Mouse (Mus musculus): ENCODE results near the gene Akain1. TPM values are rescaled to one million over a fixed set of nuclear protein-coding genes. Genes with fewer than 3 reads are reported as not detected.
A peak's percentile ranks its signal among the peaks of the same experiment; 100 is the strongest.

Gene Akain1
- 1 to 10 TPM in 1 of 2 experiments, under 1 TPM in 1; 0.93 to 1.8 TPM for total RNA-seq (2021)

DNA sequence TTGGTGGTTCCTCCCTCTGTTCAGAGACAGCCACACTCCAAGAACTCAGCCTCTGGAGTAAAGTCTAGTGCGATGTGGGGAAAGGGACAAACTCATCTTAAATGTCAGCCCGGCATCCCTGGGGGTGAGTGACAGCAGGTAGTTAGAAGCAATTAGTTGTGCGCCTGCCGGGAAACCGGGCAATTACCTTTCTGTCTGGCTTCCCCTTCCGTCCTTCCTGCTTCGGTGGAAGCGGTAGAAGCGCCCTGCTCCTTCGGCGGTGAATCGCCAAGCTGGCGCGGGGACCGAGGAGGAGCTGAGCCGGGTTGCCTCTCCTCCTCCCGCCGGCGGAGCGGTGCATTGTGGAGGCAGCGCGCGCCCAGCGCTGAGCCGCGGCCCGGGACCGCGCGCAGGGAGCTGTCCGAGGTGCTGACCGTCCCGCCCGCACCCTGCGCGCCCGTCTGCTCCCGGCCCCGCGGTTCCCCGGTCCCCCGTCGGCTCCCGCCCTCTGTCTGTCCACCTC, at the start of gene Akain1:
TSS of gene Akain1 (plus strand) at position 337 of the 502 bp plus-strand sequence.
- intact Hi-C loops (cut with DNase I) = no loop called here
- peak in 1 of 2 experiments; percentile 79 for DNase-seq (ENCODE audit: extremely low spot score in 1 of 2, low spot score in 2 of 2)

DNA sequence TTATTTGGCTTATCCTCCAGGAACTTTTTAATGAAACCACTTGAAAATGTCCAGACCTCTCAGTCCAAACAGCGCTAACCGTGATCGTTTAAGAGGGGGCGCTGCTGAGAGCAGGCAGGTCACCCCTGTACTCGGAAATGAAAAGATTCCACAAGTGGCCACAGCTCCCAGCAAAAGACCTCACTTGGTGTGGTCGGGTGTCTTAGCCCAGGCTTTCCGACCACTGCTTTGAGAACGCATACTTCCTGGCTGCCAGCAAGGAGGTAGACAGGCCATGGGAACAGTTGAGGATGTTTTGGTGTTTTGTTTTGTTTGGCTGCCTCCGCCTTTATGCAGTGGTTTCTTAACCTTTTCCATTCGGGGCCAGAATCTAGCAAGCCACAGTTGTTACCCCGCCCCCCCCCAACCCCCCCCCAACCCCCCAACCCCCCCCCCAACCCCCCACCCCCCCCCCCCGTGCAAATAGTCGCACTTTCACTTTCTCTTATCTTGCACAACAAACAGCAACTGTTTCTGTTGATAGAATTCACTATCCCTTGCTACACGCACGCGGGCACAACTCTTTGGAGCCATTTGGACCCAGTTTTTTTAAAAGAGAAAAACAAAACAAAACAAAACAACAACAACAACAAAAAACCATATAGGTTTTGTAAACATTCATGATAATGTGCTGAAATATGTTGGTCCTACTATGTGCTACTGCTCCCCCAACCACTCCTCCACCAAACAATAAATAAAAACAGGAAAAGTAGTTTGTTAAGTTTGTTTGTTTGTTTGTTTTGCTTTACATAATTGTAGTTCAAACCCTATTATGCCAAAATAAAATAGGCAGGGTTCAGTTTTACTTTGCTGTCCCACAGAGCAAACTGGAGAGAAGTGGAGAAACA, 42.7 kb upstream of the Akain1 start:
- DNase-seq (ENCODE audit: extremely low spot score in 1 of 2, low spot score in 2 of 2) = peak in 1 of 2 experiments; percentile 55
- intact Hi-C loops (cut with DNase I) = no loop called here

DNA sequence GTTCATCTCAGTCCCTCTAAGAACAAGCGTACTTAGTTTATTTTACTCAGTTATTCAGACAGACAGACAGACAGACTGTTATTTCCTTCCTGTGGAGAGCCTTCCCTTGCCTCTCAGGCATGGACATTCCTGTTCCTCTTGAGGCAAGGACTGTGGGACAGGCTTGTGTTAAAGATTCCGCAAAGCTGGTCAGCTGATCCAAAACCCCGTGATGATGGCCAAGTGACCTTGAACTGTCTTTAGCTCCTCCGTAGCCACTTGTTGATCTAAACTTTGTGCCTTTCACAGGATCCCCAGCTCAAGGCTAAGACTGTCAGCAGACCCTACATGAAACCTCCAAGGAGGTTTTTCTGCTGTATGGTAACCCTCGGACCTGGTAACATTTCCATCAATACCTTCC, 42.0 kb upstream of the Akain1 start:
- intact Hi-C loops (cut with DNase I) = no loop called here
- DNase-seq (ENCODE audit: extremely low spot score in 1 of 2, low spot score in 2 of 2) = no peak

DNA sequence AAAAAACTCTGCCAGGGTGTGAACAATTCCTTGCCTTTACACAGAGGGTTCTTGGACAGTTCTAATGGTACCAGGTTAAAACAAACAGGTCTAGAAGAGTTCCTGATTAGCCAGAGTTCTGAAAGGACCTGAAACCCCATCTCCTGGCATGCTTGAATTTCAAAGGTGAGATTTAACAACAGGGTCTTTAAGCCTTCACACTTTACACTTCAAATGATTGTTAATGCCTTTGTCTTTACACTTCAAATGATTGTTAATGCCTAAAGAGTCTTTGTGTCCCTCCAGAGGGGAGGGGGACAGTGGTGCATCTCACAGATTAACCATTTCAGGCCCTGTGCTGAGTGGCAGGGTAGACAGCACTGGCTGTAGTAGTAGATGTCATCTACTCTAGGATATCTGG, 41.0 kb upstream of the Akain1 start:
- intact Hi-C loops (cut with DNase I) = no loop called here
- no peak for DNase-seq (ENCODE audit: extremely low spot score in 1 of 2, low spot score in 2 of 2)

DNA sequence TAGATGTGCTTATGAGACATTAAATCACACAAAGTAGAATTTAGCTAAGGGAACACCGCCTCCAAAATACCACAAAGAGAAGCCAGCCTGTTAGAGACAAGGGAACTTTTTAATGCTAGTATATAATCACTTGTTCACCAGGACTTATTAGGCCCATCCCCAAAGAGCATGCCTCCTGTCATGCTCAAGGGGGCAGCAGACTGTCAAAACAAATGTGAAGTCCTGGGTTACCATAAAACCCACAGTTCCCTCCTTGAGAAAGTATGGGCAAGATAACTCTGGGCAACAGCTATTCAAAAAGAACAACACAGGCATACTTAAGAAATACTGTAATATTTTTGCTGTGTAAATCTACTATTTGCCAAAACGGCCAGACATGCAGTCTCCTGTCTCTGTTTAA, 38.0 kb upstream of the Akain1 start:
- intact Hi-C loops (cut with DNase I) = no loop called here
- DNase-seq (ENCODE audit: extremely low spot score in 1 of 2, low spot score in 2 of 2) = no peak

DNA sequence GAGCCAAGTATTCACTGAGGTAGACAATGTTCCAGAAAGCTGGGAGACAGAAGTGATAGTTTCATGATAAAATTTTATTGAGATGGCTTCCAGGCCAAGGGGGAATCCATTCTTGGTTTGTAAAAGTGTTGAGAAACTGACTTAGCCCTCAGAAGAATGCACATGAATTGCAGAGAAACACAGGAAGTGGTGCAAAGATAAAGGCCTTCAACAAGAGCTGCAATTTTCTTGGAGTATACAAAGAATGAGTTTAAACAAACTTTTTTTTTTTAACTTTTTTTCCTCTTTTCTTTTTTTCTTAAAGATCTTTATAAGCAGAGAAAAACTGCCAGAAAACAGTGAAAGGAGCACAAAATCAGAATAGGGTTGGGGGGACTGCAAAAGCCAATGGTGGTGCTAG, 23.0 kb upstream of the Akain1 start:
- DNase-seq (ENCODE audit: extremely low spot score in 1 of 2, low spot score in 2 of 2) = no peak
- intact Hi-C loops (cut with DNase I) = no loop called here

DNA sequence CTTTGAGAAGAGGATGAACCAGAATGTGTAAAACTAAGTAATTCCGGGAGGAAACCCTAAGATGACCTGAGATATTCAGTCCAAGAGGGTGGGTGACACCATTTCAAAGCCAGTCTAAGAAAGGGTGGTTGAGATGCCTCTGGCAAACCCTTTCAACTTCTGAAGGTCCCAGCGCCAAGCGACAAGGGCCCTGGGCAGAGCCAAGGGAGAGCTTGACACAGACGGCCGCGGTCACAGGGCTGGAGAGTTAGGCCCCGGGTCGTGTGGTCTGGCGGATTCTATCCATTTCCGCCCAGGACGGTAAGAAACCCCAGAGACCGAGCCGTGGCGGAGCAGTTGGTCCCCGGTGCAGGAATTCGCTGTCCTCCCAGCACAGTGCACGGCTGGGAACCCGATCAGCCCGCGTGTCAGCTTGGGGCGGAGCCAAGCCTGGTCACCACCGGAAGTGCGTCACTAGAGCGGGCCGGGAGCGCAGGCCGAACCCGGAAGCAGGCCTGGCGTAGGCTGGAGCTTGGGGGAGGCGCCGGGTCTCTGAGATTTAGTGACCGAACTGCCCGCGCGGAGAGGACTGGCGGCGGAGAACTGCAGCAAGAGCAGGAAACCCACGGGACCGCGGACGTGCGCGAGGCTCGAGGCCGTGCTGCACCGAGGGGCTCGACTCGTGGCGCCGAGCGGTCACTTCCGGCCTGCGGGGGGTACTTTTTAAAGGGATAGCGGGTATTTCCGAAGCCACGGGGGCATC, 22.0 kb upstream of the Akain1 start:
- intact Hi-C loops (cut with DNase I) = no loop called here

DNA sequence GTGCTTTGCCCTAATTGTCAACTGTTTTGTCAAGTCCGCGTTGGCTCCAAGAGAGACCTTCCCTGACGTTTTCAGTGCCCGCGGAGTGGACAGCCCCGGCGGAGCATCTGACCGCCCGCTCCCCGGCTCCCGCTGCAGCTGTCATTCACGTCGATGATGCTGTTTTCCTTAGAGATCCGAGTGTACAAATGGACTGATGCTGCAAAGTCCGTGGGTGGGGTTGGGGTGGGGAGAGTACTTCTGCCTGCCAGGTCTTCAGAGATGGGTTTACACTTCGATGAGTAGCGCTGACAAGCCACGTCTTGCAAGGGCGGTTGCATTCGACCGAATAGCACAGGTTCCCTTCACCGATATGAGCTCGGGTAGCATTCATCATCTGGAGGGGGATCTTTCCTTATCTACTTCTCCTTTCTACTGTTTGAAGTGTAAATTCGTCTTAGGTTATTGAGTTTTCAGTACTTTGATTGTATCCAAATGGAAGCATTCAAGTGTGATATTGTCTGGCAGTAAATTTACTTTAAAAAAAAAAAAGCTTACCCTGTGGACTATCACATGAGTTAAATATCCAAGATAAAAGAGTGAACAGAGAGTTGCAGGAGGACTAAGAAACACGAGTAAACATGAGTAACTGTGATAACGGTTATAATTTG, 21.3 kb upstream of the Akain1 start:
- DNase-seq (ENCODE audit: extremely low spot score in 1 of 2, low spot score in 2 of 2) = no peak
- intact Hi-C loops (cut with DNase I) = no loop called here

More for the DNA sequence above, 22.0 kb upstream of the Akain1 start:
- DNase-seq (ENCODE audit: extremely low spot score in 1 of 2, low spot score in 2 of 2) = peak; percentile 92 to 97

DNA sequence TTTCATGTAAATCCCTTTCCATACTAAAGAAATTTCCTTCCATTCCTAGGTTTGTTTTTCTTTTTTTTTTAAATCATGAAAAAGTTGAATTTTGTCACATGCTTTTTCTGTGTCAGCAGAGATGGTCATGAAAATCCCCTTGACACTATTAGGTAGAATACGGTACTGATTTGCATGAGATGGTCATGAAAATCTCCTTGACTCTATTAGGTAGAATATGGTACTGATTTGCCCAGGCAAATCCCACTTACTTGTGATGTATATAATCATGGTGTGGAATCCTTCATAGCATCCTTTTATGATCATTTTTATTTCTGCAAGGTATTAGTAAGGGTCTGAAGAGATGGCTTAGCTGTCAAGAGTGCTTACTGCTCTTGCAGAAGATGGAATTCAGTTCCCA, 17.5 kb upstream of the Akain1 start:
- intact Hi-C loops (cut with DNase I) = no loop called here
- DNase-seq (ENCODE audit: extremely low spot score in 1 of 2, low spot score in 2 of 2) = no peak

DNA sequence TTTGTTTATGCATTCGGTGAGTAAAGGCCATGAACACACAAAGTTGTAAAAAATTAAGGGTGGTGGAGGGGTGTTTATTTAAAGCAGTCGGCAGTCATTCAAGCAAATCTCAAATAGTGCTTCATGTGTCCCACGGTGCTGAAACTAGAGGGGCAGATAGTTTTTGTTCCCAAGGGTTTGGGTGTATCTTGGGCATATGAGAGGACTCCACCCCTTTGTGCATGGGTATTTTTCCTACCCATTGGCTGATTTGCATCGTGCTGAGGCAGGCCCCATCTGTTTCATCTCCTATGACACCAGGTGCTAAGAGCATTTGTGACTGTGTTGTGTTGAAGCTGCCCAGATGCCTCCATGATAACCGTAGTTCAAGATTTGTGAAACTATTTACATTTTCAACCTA, 1.3 kb upstream of the Akain1 start:
- intact Hi-C loops (cut with DNase I) = no loop called here
- no peak for DNase-seq (ENCODE audit: extremely low spot score in 1 of 2, low spot score in 2 of 2)

DNA sequence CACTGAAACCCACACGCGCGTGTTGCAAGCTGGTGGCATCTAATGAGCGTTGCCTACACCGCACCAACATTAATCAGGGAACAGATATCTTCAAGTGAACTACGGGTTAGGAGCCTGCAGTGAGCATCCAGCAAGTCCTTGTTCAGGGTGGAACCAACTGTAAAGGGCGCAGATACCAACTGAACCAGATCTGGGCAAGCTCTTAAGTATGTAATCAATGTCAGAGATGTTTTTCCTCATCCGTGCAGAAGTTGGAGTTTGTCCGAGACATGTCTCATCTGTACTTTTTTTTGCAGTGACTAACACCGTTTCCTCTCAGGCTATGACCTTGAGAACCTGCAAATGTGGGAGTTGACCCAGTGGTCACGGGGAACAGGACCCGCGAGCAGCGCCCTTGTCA, 640 bp upstream of the Akain1 start:
- no peak for DNase-seq (ENCODE audit: extremely low spot score in 1 of 2, low spot score in 2 of 2)
- intact Hi-C loops (cut with DNase I) = no loop called here

DNA sequence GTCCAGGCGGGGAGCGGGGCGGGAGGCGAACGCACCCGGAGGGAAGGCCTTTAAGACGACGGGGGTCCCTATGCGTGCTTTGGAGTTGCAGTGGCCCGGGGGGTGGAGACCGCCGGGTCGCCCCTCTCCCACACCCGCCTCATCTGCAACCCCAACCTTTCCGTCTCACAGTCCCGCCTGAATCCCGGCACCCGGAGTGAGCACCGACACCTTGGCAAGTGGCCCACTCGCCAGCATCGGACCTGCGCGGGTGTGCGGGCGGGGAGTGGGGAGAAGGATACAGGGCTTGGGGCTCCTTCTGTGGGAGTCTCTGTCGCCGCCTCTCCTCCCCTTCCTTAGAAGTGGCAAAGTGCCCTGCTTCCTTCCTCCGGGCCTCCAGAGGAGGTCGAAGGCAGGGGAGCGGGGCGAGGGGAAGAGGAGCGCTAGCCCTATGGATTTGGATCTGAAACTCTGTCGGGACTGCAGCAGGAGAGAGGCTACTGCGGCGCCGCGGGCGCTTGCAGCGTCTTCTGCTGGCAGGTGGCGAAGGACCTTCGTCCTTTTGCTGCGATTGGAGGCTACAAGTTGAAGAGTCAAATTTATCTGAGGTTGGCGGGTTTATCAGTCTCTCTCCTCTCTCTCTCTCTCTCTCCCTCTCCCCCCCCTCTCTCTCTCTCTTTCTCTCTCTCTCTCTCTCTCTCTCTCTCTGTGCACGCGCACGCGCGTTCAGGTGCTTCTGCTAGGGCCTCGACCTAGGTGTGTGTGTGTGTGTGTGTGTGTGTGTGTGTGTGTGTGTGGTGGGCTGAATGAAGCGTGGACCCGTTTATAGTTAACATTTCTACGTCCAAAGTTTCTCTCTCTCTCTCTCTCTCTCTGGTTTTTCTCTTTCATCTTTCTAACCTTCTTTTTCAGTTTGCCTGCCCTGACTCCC, 700 bp downstream of the Akain1 start:
- intact Hi-C loops (cut with DNase I) = no loop called here
- DNase-seq (ENCODE audit: extremely low spot score in 1 of 2, low spot score in 2 of 2) = peak in 1 of 2 experiments; percentile 51

DNA sequence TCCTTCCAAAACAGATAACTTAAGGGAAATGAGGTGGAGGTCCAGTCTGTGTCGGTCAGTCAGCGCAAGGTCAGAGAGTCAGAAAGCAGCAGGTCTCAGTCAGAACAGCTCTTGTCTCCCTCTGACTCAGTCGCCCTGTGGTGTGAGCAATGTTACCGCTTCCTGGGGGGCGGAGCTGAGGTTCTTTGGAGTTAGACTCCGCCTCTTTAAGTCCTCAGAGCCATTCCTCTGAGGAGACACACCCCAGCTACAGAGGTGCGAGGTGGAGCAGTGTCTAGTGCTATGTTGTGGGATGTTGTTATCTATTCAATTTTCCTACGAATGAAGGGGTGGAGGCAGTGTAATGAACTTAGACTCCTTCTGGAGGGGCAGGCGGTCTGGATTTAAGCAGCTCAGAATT, 1.9 kb downstream of the Akain1 start:
- intact Hi-C loops (cut with DNase I) = no loop called here
- DNase-seq (ENCODE audit: extremely low spot score in 1 of 2, low spot score in 2 of 2) = no peak

DNA sequence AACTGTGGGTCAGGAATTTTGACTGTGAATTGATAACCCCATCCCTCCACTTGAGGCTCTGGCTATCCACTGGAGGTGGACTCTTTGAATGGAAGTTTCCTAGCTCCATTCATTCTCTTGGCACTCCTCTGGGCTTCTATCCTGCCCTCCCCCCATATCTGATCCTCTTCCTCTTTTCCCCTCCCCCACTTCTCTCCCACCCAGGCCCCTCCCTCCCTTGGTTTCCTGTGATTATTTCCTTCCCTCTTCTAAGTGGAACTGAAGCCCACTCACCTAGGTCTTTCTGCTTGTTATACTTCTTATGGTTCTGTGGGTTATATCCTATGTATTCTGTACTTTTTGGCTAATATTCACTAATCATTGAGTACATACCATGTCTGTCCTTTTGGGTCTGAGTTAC, 9.6 kb downstream of the Akain1 start:
- intact Hi-C loops (cut with DNase I) = no loop called here
- DNase-seq (ENCODE audit: extremely low spot score in 1 of 2, low spot score in 2 of 2) = no peak

DNA sequence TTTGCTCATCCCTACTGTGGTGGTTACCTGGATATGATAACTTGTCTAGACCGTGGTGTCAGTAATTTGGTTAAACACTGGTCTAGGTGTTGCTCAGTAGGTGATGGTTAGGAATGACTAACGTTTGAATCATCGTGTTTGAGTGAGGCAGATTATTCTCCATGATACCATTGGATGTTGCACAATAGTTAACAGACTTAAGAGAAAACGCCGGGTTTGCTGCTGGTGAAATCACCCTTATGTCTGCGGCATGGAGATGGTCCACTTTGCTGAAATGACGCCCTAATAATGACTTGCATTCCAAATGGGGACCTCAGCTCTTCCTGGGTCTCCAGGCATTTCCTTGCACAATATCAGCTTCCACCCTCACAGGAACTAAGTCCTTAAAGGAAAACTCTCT, 22.6 kb downstream of the Akain1 start:
- DNase-seq (ENCODE audit: extremely low spot score in 1 of 2, low spot score in 2 of 2) = no peak
- intact Hi-C loops (cut with DNase I) = no loop called here

DNA sequence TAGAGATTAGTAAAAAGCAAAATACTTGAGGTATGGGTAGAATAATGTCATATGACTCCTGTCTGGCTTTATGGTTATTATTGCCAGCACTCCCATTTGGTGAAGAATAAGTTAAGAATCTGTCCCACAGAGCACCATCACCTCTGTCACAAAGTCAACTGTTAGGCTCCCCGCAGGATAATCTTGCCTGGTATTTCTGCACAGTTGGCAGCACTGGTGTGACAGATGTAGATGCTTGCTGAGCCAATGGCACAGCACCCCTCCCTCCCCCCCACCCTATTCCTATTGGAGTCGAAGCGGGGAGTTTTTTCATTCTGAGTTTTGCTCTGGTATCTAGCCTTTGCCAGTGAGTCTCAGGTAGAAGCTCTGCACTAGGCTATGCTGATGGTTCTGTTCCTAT, 23.9 kb downstream of the Akain1 start:
- intact Hi-C loops (cut with DNase I) = no loop called here
- DNase-seq (ENCODE audit: extremely low spot score in 1 of 2, low spot score in 2 of 2) = no peak

DNA sequence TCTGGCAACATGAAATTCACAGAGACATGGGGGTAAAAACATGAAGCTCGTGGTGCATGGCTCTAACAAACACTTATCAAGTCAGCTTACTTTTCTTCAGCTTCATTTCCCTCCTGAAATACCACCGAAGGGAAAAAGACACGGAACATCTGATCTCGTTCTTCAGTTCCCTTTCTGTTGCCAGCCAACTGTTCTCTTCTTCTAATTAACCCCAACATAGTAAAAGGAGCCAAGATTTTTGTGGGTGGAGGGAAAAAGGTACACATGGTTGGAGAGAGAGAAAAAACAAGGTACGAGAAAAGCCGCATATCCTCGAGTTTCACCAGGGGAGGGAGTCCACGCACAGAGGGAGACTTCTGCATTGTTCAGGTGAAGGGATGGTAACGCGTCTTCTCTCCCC, 32.0 kb downstream of the Akain1 start:
- no peak for DNase-seq (ENCODE audit: extremely low spot score in 1 of 2, low spot score in 2 of 2)
- intact Hi-C loops (cut with DNase I) = no loop called here

DNA sequence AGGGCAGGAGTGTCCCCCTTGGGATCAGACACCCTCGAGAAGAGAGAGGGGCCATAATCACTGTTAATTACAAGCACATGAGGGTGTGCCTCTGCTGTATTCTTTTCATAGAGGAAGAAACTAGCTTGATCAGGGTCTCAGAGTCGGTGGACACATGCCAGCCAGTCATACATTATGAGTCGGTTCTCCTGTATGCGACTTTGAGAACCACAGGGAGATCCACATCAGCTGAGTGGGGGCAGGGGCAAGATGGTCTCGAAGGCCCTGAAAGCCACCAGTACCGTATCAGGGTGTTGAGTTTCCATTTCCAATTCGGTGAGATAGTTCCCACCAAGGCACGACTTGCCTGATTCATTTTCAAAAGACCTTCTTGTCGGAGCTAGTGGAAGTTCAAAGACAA, 33.3 kb downstream of the Akain1 start:
- no peak for DNase-seq (ENCODE audit: extremely low spot score in 1 of 2, low spot score in 2 of 2)
- intact Hi-C loops (cut with DNase I) = no loop called here

DNA sequence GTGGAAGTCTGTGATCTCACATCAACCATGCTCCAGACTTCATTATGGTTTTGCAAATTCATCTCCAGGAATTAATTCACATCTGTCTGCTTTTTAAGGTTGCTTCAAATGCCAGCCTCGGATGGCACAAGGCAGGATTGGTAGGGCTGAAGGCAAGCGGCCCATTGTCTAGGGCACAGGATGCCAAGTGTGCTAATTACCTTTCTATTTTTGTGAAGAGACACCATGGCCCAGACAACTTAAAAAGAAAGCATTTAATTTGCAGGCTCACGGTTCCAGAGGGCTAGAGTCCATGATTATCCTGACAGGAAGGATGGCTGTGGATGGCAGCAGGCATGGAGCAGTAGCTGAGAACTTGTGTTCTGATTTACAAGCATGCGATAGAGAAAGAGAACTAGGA, 35.0 kb downstream of the Akain1 start:
- DNase-seq (ENCODE audit: extremely low spot score in 1 of 2, low spot score in 2 of 2) = no peak
- intact Hi-C loops (cut with DNase I) = no loop called here

All from left cerebral cortex, postnatal 10 days (tissue).